Mouse (Mus musculus): Measurements from ENCODE around the gene Gpn2. TPM values are rescaled to one million over a fixed set of nuclear protein-coding genes. Genes with fewer than 3 reads are reported as not detected.

Gene Gpn2
- polyA plus RNA-seq (2014; fragmentation: Nextera tagmentation; extraction: Ambion mirVana): 23.4 and 24.8 TPM in 2 replicates

DNA sequence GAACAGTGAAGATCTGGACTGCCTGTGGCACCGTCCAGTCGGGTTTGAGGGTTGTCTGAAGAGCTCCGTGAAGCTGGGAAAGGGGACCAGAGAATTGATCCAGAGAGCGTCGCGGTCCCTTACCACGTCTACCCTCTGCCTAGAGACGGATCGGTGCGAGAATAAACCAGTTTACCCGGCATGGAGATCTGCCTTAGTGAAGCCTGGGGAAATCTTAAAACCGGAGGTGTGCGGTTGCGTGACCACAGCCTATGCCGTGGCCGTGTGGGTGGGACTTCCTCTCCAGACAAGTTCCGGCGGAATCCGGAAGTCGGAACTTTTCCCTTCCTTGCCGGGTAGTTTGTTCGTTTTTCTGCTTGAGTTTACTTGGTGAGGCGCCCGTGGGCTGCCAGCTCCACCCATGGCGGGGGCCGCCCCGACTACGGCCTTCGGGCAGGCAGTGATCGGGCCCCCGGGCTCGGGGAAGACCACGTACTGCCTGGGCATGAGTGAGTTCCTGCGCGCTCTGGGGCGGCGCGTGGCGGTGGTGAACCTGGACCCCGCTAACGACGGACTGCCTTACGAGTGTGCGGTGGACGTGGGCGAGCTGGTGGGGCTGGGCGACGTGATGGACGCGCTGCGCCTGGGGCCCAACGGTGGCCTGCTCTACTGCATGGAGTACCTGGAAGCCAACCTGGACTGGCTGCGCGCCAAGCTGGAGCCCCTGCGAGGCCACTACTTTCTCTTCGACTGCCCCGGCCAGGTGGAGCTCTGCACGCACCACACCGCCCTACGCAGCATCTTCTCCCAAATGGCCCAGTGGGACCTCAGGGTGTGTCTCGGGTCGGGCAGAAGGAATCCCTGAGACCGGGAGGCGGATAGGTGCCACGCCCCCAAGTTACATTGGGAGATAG is at the start of gene Gpn2:
Gene Gpn2 (plus strand): TSS at position 304 of the 893 bp plus-strand sequence.
- peak within 1 kb of the TSS; percentile 85 for H3K9ac ChIP-seq (ENCODE audit: low read depth, low read length)
- DNase-seq (ENCODE audit: low spot score): peak; percentile 84
- H3K36me3 ChIP-seq (ENCODE audit: control insufficient read depth, insufficient read depth, low read length): peaks cover 26% of the 10 kb centered on the region
- WGBS: under 1% methylated on average over 65 of the region's 65 CpGs
- no peaks in the 10 kb centered on the region for H3K9me3 ChIP-seq (ENCODE audit: control insufficient read depth, low read length)
- H3K4me1 ChIP-seq (replicated peaks; ENCODE audit: control insufficient read depth, insufficient read depth, low read length): peaks cover 9% of the 10 kb centered on the region; the same call in 1 of the 2 replicates
- peak within 1 kb of the TSS; percentile 80 for H3K27ac ChIP-seq (ENCODE audit: low read depth, low read length)
- ATAC-seq (replicated peaks; ENCODE audit: low FRiP score): peak; percentile 89
- H3K4me2 ChIP-seq: peak within 1 kb of the TSS; percentile 91
- H3K4me3 ChIP-seq (ENCODE audit: low read depth, low read length): peak within 1 kb of the TSS; percentile 90
- no peaks in the 10 kb centered on the region for H3K27me3 ChIP-seq (replicated peaks; ENCODE audit: control insufficient read depth, insufficient read depth, low read length)

DNA sequence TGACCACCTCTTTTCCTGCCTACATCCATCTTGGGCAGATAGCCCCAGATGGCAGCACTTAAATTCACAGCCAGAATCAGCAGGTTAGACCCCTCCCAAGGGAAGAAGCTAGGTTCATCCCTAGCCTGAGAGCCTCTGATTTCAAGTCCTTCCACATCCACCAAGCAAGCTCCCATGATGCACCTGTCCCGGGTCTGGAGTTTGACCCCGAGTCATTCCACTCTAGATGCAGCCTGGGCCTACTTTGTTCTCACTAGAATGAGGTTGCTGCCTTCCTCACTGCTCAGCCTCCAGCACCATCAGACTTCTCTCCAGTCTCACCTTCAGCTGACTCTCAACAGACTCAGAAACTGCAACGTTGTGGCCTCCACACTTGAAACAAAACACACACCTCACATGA is 48.1 kb upstream of the Gpn2 start:
- ATAC-seq (replicated peaks; ENCODE audit: low FRiP score): no peak
- Histone ChIP-seq H3K36me3 (ENCODE audit: control insufficient read depth, insufficient read depth, low read length) (peaks cover 54% of the 10 kb centered on the region), H3K4me1 (replicated peaks; ENCODE audit: control insufficient read depth, insufficient read depth, low read length) (no peaks in the 10 kb centered on the region), H3K9ac (ENCODE audit: low read depth, low read length) (no peak overlapping the region), H3K4me3 (ENCODE audit: low read depth, low read length) (no peak overlapping the region), H3K4me2 (no peak overlapping the region), H3K27me3 (replicated peaks; ENCODE audit: control insufficient read depth, insufficient read depth, low read length) (no peaks in the 10 kb centered on the region), H3K9me3 (ENCODE audit: control insufficient read depth, low read length) (no peaks in the 10 kb centered on the region), H3K27ac (ENCODE audit: low read depth, low read length) (no peak overlapping the region)
- 72% methylated on average over 3 of the region's 3 CpGs for WGBS
- no peak for DNase-seq (ENCODE audit: low spot score)

GRCm38 (mm10) chr4:133536652-133537051 is 47.5 kb upstream of the Gpn2 start:
- 97% methylated on average over 5 of the region's 5 CpGs for WGBS
- peaks cover 50% of the 10 kb centered on the region for H3K36me3 ChIP-seq (ENCODE audit: control insufficient read depth, insufficient read depth, low read length)
- no peak overlapping the region for H3K4me3 ChIP-seq (ENCODE audit: low read depth, low read length)
- H3K9me3 ChIP-seq (ENCODE audit: control insufficient read depth, low read length): no peaks in the 10 kb centered on the region
- H3K9ac ChIP-seq (ENCODE audit: low read depth, low read length): no peak overlapping the region
- no peak for ATAC-seq (replicated peaks; ENCODE audit: low FRiP score)
- H3K4me1 ChIP-seq (replicated peaks; ENCODE audit: control insufficient read depth, insufficient read depth, low read length): no peaks in the 10 kb centered on the region
- no peaks in the 10 kb centered on the region for H3K27me3 ChIP-seq (replicated peaks; ENCODE audit: control insufficient read depth, insufficient read depth, low read length)
- no peak for DNase-seq (ENCODE audit: low spot score)
- no peak overlapping the region for H3K4me2 ChIP-seq
- no peak overlapping the region for H3K27ac ChIP-seq (ENCODE audit: low read depth, low read length)

- peak; percentile 92 for DNase-seq (ENCODE audit: low spot score)
- peak; percentile 97 for ATAC-seq (replicated peaks; ENCODE audit: low FRiP score)
- H3K4me2 ChIP-seq: peak within 1 kb of the TSS; percentile 96
- peak within 1 kb of the TSS; percentile 80 for H3K9ac ChIP-seq (ENCODE audit: low read depth, low read length)
- H3K36me3 ChIP-seq (ENCODE audit: control insufficient read depth, insufficient read depth, low read length): peaks cover 17% of the 10 kb centered on the region
- peaks cover 16% of the 10 kb centered on the region for H3K4me1 ChIP-seq (replicated peaks; ENCODE audit: control insufficient read depth, insufficient read depth, low read length)
- peak within 1 kb of the TSS; percentile 90 for H3K4me3 ChIP-seq (ENCODE audit: low read depth, low read length)
- no peaks in the 10 kb centered on the region for H3K9me3 ChIP-seq (ENCODE audit: control insufficient read depth, low read length)
- H3K27ac ChIP-seq (ENCODE audit: low read depth, low read length): peak within 1 kb of the TSS; percentile 72
- H3K27me3 ChIP-seq (replicated peaks; ENCODE audit: control insufficient read depth, insufficient read depth, low read length): no peaks in the 10 kb centered on the region
- whole genome bisulfite sequencing: under 1% methylated on average over 69 of the region's 77 CpGs
Measured at GRCm38 (mm10) chr4:133545272-133546231, 38.6 kb upstream of the Gpn2 start, which contains the start of gene Nudc. Gene Nudc (minus strand): TSS chr4:133545996.

- Histone ChIP-seq H3K4me1 (replicated peaks; ENCODE audit: control insufficient read depth, insufficient read depth, low read length) (peaks cover 13% of the 10 kb centered on the region), H3K4me3 (ENCODE audit: low read depth, low read length) (no peak overlapping the region), H3K36me3 (ENCODE audit: control insufficient read depth, insufficient read depth, low read length) (no peaks in the 10 kb centered on the region), H3K9me3 (ENCODE audit: control insufficient read depth, low read length) (no peaks in the 10 kb centered on the region), H3K27me3 (replicated peaks; ENCODE audit: control insufficient read depth, insufficient read depth, low read length) (peaks cover 4% of the 10 kb centered on the region; the same call in 1 of the 2 replicates), H3K4me2 (no peak overlapping the region), H3K9ac (ENCODE audit: low read depth, low read length) (no peak overlapping the region), H3K27ac (ENCODE audit: low read depth, low read length) (no peak overlapping the region)
- DNase-seq (ENCODE audit: low spot score) (no peak), ATAC-seq (replicated peaks; ENCODE audit: low FRiP score) (no peak)
- 73% methylated on average over 1 of the region's 1 CpGs for WGBS
Measured at GRCm38 (mm10) chr4:133552029-133552428, 32.1 kb upstream of the Gpn2 start.

GRCm38 (mm10) chr4:133552768-133553447 is 31.3 kb upstream of the Gpn2 start, which contains the start of gene Nr0b2:
Gene Nr0b2 (plus strand): TSS chr4:133553376.
- Histone ChIP-seq H3K4me2 (peak within 1 kb of the TSS; percentile 43), H3K4me3 (ENCODE audit: low read depth, low read length) (peak within 1 kb of the TSS; percentile 5; the same call in 1 of the 2 replicates), H3K27me3 (replicated peaks; ENCODE audit: control insufficient read depth, insufficient read depth, low read length) (peaks cover 4% of the 10 kb centered on the region; the same call in 1 of the 2 replicates), H3K9ac (ENCODE audit: low read depth, low read length) (no peak within 1 kb of the TSS; the same call in 1 of the 2 replicates), H3K27ac (ENCODE audit: low read depth, low read length) (peak within 1 kb of the TSS; percentile 30; the same call in 1 of the 2 replicates), H3K9me3 (ENCODE audit: control insufficient read depth, low read length) (no peaks in the 10 kb centered on the region), H3K36me3 (ENCODE audit: control insufficient read depth, insufficient read depth, low read length) (no peaks in the 10 kb centered on the region), H3K4me1 (replicated peaks; ENCODE audit: control insufficient read depth, insufficient read depth, low read length) (peaks cover 13% of the 10 kb centered on the region)
- 51% methylated on average over 10 of the region's 10 CpGs for WGBS
- DNase-seq (ENCODE audit: low spot score): no peak
- 0 out of 2 replicates have a peak, but pooled peaks have one; percentile 6 for ATAC-seq (replicated peaks; ENCODE audit: low FRiP score)

- H3K36me3 ChIP-seq (ENCODE audit: control insufficient read depth, insufficient read depth, low read length): no peaks in the 10 kb centered on the region
- no peak overlapping the region; the same call in 1 of the 2 replicates for H3K9ac ChIP-seq (ENCODE audit: low read depth, low read length)
- no peak for DNase-seq (ENCODE audit: low spot score)
- no peak for ATAC-seq (replicated peaks; ENCODE audit: low FRiP score)
- H3K4me1 ChIP-seq (replicated peaks; ENCODE audit: control insufficient read depth, insufficient read depth, low read length): peaks cover 13% of the 10 kb centered on the region
- no peaks in the 10 kb centered on the region for H3K9me3 ChIP-seq (ENCODE audit: control insufficient read depth, low read length)
- H3K27ac ChIP-seq (ENCODE audit: low read depth, low read length): no peak overlapping the region
- WGBS: 55% methylated on average over 19 of the region's 19 CpGs
- peaks cover 4% of the 10 kb centered on the region; the same call in 1 of the 2 replicates for H3K27me3 ChIP-seq (replicated peaks; ENCODE audit: control insufficient read depth, insufficient read depth, low read length)
- H3K4me2 ChIP-seq: peak overlapping the region; percentile 43
- H3K4me3 ChIP-seq (ENCODE audit: low read depth, low read length): peak overlapping the region; percentile 5; the same call in 1 of the 2 replicates
Measured at GRCm38 (mm10) chr4:133553448-133554330, 30.5 kb upstream of the Gpn2 start.

Data from liver, embryonic 11.5 days (tissue).